Mouse (Mus musculus): ENCODE data around the gene Cdk17. TPM values are rescaled to one million over a fixed set of nuclear protein-coding genes. Genes with fewer than 3 reads are reported as not detected.
A peak's percentile ranks its signal among the peaks of the same experiment; 100 is the strongest.

Gene Cdk17
- total RNA-seq, 2 experiments from 2014 or later, result 36.3 to 41.6 TPM

GRCm38 (mm10) chr10:93275212-93276136, 114.8 kb downstream of the Cdk17 start:
- no peak for ATAC-seq (replicated peaks; ENCODE audit: poor library complexity, severe bottlenecking)

- peak; percentile 60 for ATAC-seq (replicated peaks; ENCODE audit: poor library complexity, severe bottlenecking)
Measured at GRCm38 (mm10) chr10:93276349-93276763, 115.7 kb downstream of the Cdk17 start.

- no peak for ATAC-seq (replicated peaks; ENCODE audit: poor library complexity, severe bottlenecking)
Measured at GRCm38 (mm10) chr10:93276857-93277256, 116.2 kb downstream of the Cdk17 start.

GRCm38 (mm10) chr10:93278361-93278760, 117.7 kb downstream of the Cdk17 start:
- ATAC-seq (replicated peaks; ENCODE audit: poor library complexity, severe bottlenecking), result no peak

GRCm38 (mm10) chr10:93279062-93279461, 118.4 kb downstream of the Cdk17 start:
- no peak for ATAC-seq (replicated peaks; ENCODE audit: poor library complexity, severe bottlenecking)

GRCm38 (mm10) chr10:93280586-93280985, 119.9 kb downstream of the Cdk17 start:
- no peak for ATAC-seq (replicated peaks; ENCODE audit: poor library complexity, severe bottlenecking)

- ATAC-seq (replicated peaks; ENCODE audit: poor library complexity, severe bottlenecking), result no peak
Measured at GRCm38 (mm10) chr10:93281092-93281491, 120.4 kb downstream of the Cdk17 start.

- no peak for ATAC-seq (replicated peaks; ENCODE audit: poor library complexity, severe bottlenecking)
Measured at GRCm38 (mm10) chr10:93282526-93282964, 121.9 kb downstream of the Cdk17 start.

- ATAC-seq (replicated peaks; ENCODE audit: poor library complexity, severe bottlenecking), result no peak
Measured at GRCm38 (mm10) chr10:93283258-93283657, 122.6 kb downstream of the Cdk17 start.

GRCm38 (mm10) chr10:93285489-93285888, 124.8 kb downstream of the Cdk17 start:
- ATAC-seq (replicated peaks; ENCODE audit: poor library complexity, severe bottlenecking), result no peak

- no peak for ATAC-seq (replicated peaks; ENCODE audit: poor library complexity, severe bottlenecking)
Measured at GRCm38 (mm10) chr10:93287551-93288145, 127.0 kb downstream of the Cdk17 start.

GRCm38 (mm10) chr10:93288336-93288735, 127.7 kb downstream of the Cdk17 start:
- no peak for ATAC-seq (replicated peaks; ENCODE audit: poor library complexity, severe bottlenecking)

GRCm38 (mm10) chr10:93289404-93289803, 128.7 kb downstream of the Cdk17 start:
- no peak for ATAC-seq (replicated peaks; ENCODE audit: poor library complexity, severe bottlenecking)

GRCm38 (mm10) chr10:93291352-93291751, 130.7 kb downstream of the Cdk17 start:
- no peak for ATAC-seq (replicated peaks; ENCODE audit: poor library complexity, severe bottlenecking)

- ATAC-seq (replicated peaks; ENCODE audit: poor library complexity, severe bottlenecking), result peak; percentile 52
Measured at GRCm38 (mm10) chr10:93291843-93292242, 131.2 kb downstream of the Cdk17 start.

GRCm38 (mm10) chr10:93293621-93294020, 132.9 kb downstream of the Cdk17 start:
- no peak for ATAC-seq (replicated peaks; ENCODE audit: poor library complexity, severe bottlenecking)

GRCm38 (mm10) chr10:93294547-93295219, 134.0 kb downstream of the Cdk17 start:
- peak; percentile 66 for ATAC-seq (replicated peaks; ENCODE audit: poor library complexity, severe bottlenecking)

GRCm38 (mm10) chr10:93297774-93298173, 137.1 kb downstream of the Cdk17 start:
- peak; percentile 32 for ATAC-seq (replicated peaks; ENCODE audit: poor library complexity, severe bottlenecking)

GRCm38 (mm10) chr10:93298208-93298607, 137.5 kb downstream of the Cdk17 start:
- 0 out of 2 replicates have a peak, but pooled peaks have one; percentile 9 for ATAC-seq (replicated peaks; ENCODE audit: poor library complexity, severe bottlenecking)

GRCm38 (mm10) chr10:93301831-93302230, 141.2 kb downstream of the Cdk17 start:
- ATAC-seq (replicated peaks; ENCODE audit: poor library complexity, severe bottlenecking), result no peak

- ATAC-seq (replicated peaks; ENCODE audit: poor library complexity, severe bottlenecking), result no peak
Measured at GRCm38 (mm10) chr10:93303231-93303630, 142.6 kb downstream of the Cdk17 start.

All from granulocyte monocyte progenitor cell, adult 5-6 weeks (primary cell).